Mouse (Mus musculus) heart, embryonic 12.5 days (tissue): Measurements from ENCODE around the gene Trpm6. TPM values are rescaled to one million over a fixed set of nuclear protein-coding genes. Genes with fewer than 3 reads are reported as not detected.

Experiments
- polyA plus RNA-seq: library from polyadenylated mRNA; unstranded; fragments of >200 nt; fragmentation: Nextera tagmentation; extraction: Ambion mirVana; gene quantifications from 2 replicates; pipeline ENCODE4 v1.2.1, GENCODE M21; 2016

Trpm6 gene
- polyA plus RNA-seq, 1 experiment from 2014 or later, result 0.17 TPM

Other genes starting within 250 kb of the Trpm6 start
- gene Ostf1, start 118.2 kb upstream of the Trpm6 start, polyA plus RNA-seq, result 59.5 and 60.4 TPM in 2 replicates
- gene Nmrk1, start 118.0 kb upstream of the Trpm6 start, polyA plus RNA-seq, result 5.7 and 6.3 TPM in 2 replicates
- gene Carnmt1, start 79.2 kb upstream of the Trpm6 start, polyA plus RNA-seq, result 32.3 and 34.9 TPM in 2 replicates
- 29.3 and 29.8 TPM in 2 replicates for gene D030056L22Rik, start 36.8 kb upstream of the Trpm6 start, polyA plus RNA-seq